Mouse (Mus musculus): ENCODE data around the gene Serpine1. TPM values are rescaled to one million over a fixed set of nuclear protein-coding genes. Genes with fewer than 3 reads are reported as not detected.

Gene Serpine1
- total RNA-seq, 2 experiments from 2014 or later: 18.3 to 27.6 TPM

DNA sequence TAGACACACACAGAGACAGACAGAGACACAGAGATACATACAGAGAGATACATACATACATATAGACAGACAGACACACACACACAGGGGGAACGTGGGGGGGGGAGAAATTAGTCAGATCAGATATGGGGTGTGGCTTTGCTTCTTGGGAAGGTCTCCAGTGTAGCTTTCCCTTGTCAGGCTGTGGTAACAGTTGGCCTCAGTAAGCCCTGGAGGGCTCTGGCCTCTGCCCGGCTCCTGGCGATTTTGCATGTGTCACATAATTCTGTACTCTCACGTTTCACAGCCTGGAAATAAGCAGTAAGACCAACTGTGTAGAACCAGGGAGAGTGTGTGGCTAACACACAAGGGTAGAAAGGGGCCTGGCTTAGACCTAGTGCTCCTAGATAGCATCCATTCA, 28.6 kb upstream of the Serpine1 start:
- intact Hi-C loops (cut with DNase I): loop anchor here (10.0 kb wide), 1 partner anchor 166 kb away; no protein-coding TSS in a partner anchor

DNA sequence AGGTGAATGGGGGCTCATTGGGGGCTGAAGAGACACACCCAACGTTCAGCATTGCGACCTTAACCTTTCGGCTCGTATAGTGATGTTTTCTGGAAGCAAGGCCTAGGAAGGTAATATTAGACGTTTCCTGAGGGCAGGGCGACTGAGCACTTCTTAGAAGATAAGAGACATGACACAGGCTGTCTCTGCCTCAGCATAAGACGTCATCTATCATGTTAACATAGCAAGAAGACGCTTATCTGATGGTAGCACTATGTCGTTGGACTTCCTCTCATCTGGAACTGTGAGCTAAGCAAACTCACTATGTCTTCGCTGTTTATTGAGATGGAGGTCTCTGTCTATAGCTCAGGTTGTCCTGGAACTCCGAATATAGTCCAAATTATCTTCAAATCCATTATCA, 26.4 kb upstream of the Serpine1 start:
- no peak for DNase-seq (ENCODE audit: low spot score)
- intact Hi-C loops (cut with DNase I): no loop called here

More for the DNA sequence above, 28.6 kb upstream of the Serpine1 start:
- DNase-seq (ENCODE audit: low spot score): no peak

DNA sequence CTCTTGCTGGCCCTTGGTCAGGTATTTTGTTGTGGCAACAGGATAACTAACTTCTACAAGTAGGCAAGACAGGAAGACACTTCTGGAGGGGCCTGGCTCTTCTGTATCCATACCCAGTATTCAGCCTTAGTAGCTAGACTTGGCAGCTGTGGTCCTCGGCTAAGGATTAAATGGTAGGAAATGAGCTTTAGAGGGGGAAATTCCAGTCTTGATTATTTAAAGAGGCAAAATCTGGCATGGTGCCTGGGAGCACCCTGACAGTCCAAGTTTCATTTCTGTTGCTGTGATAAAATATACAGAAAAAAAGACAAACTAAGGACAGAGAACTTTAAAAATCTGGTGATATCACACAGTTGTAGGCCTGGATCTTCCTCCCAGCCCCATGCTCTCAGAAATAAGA, 24.0 kb upstream of the Serpine1 start:
- intact Hi-C loops (cut with DNase I): no loop called here
- DNase-seq (ENCODE audit: low spot score): no peak

DNA sequence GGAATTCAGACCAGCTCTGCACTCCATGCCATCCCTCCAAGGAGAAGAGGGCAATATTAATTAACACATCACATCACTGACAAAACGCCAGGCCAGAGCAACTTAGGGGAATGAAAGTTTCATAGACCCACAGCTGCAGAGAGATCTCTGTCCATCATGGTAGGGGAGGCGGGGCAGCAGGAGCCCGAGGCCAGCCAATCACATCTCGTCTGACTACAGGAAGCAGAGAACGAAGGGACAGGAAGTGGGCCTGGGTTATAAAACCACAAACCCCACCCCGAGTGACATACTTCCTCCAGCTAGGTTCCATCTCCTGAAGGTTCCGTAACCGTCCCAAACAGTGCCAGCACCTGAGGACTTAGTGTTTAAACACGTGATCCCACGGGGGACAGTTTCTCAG, 23.1 kb upstream of the Serpine1 start:
- intact Hi-C loops (cut with DNase I): no loop called here
- no peak for DNase-seq (ENCODE audit: low spot score)

DNA sequence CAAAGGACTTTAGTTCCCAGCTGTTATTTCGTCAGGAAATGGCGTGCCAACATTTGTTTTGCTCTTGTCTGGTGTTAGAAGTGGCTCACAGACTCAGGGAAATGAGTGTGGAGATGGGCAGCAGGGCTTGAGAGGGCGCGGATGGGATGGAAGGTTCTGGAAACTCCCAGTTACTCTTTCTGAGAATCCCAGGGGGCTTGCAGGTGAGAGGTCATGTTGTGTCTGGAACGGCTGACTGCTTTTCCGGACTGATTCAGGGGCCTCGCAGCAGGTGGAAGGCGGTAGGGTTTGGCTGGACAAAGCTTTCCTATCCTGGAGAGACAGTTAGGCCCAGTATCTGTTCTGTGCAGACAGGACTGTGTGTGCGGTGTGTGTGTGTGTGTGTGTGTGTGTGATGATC, 21.7 kb upstream of the Serpine1 start:
- no peak for DNase-seq (ENCODE audit: low spot score)
- intact Hi-C loops (cut with DNase I): no loop called here

DNA sequence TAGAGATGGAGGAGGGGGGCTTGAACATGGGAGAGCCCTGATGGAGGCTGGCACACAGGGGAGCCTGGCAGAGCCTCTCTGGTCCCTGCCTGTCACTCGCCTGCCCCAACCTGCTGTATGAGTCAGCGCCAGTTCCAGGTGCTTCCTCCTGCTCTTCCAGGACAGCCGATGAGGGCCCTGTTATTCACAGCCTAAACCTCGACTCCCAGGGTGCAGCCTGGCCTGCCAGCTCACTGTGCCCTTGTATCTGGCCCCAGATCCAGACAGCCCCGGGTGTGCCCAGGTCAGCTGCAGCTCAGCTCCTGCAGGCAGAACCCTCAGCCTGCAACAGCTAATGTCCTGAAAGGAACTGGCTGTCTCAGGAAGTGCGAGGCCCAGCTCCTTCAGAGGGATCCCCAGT, 19.5 kb upstream of the Serpine1 start:
- intact Hi-C loops (cut with DNase I): no loop called here
- no peak for DNase-seq (ENCODE audit: low spot score)

DNA sequence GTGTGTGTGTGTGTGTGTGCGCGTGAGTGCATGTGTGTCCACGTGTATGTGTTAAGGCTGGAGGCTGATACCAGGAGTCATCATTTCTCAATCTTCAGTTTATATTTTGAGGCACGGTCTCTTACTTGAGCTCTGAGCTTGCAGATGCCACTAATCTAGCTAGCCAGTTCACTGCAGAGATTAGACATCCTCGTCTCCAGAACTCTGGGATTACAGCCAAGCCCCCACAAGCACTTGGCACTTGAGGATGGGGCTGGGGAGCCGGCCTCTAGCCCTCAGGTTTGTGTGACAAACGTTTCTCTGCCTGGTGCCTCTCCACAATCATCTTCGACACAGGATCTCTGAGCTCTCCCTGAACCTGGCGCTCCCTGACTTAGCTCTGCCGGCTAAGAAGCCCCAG, 18.8 kb upstream of the Serpine1 start:
- intact Hi-C loops (cut with DNase I): no loop called here
- DNase-seq (ENCODE audit: low spot score): no peak

DNA sequence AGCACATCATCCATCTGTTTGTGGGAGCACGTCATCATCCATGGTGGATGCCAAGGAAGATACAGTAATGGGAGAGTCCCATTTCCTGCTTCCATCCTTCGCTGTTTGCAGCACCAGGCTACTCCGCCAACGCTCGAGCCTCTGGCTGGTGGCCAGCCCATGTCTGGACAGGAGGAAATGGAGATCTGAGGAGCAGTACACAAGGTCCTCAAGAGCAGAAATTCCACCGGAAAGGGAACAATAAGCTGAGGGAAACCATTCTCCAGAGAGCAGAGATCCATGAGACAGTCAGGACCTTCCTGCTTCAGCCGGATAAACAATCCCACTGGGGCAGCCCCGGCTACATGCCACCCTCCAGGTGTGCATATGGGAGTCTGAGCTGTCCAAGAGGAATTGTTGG, 15.3 kb upstream of the Serpine1 start:
- intact Hi-C loops (cut with DNase I): no loop called here
- peak; percentile 66 for DNase-seq (ENCODE audit: low spot score)

DNA sequence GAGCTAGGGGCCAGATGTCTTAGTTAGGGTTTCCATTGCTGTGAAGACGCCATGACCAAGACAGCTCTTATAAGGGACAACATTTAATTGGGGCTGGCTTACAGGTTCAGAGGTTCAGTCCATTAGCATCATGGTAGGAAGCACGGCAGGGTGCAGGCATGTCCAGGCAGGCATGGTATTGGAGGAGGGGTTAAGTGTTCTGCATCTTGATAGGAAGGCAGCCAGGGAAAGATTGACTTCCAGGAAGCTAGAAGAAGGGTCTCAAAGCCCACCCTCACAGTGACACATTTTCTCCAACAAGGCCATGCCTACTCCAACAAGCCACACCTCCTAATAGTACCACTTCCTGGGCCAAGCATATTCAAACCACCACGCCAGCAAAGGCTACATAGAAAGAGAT, 13.7 kb upstream of the Serpine1 start:
- intact Hi-C loops (cut with DNase I): no loop called here
- DNase-seq (ENCODE audit: low spot score): no peak

DNA sequence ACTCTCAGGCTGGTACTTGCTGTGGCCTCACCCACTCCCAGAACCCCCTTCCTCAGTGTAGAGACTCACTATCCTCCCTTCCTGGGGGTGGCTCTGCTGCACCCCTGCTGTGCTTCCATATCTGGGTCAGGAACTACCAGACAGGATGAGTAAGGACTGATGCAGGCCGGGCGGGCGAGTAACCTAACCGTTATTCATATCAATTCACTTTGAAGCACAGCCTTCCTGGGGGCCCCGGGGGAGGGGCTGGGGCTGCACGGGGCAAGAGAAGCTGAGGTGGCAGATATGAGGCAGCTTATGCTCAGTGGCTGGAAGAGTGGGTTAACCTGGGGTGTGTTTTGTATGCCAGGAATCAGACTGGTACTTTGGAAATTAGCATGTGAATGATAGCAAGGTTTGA, 13.0 kb upstream of the Serpine1 start:
- intact Hi-C loops (cut with DNase I): no loop called here

DNA sequence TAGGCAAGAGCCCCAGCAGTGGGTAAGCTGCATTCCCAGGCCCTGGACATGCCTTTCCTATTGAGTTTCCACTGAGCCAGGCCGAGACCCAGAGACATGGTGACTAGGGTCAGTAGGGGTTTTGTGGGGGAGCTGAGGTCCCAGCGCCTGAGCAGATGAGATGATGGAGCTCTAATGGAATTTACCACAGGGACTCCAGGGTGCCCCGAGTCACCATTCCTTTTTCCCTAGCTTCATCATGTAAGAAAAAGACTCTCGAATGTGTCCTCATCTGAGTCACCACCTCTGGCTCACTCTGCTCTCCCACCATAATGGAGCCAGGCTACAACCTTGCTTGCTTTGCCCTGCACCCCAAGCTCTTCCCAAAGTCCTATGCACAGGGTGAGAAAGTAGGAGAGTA, 11.0 kb upstream of the Serpine1 start:
- no peak for DNase-seq (ENCODE audit: low spot score)
- intact Hi-C loops (cut with DNase I): no loop called here

More for the DNA sequence above, 13.0 kb upstream of the Serpine1 start:
- DNase-seq (ENCODE audit: low spot score): no peak

DNA sequence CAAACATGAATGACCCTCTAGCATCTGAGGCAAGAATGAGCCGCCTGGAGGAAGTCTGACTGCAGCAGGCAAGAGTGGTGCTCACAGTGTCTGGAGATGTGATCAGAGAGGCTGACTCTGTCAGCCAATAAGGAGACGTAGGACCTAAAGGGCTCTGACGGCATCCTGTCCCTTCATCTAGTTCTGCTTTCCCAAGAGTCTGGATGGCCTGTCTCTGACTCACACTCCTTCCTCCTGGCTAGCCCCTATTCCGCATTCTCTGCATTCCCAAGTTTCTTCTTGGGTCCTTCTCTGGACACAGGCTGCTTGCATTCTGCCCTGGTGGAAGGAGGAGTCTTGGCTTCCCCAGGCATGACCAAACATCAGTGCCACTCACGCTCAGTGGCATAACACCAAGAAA, 7.8 kb upstream of the Serpine1 start:
- intact Hi-C loops (cut with DNase I): no loop called here
- DNase-seq (ENCODE audit: low spot score): peak; percentile 30

DNA sequence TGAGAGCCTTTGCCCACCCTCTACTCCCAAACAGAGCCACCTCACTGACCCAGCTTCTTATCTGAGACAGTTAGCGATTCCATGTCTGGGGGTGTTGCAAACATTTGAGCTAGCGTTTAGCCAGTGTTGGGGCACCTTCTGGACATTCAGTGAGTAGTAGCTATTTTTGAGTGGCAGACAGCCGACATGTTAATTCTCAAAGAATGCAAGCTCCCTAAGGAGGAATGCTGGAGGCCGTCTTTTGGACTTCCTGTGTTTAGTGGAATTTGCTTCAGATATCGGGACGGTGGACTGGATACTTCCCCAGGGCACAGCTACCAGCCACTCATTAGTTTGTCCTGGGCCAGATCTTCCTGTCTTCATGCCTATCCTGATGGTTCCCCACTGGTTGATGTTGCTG, 6.5 kb upstream of the Serpine1 start:
- intact Hi-C loops (cut with DNase I): no loop called here
- DNase-seq (ENCODE audit: low spot score): no peak

DNA sequence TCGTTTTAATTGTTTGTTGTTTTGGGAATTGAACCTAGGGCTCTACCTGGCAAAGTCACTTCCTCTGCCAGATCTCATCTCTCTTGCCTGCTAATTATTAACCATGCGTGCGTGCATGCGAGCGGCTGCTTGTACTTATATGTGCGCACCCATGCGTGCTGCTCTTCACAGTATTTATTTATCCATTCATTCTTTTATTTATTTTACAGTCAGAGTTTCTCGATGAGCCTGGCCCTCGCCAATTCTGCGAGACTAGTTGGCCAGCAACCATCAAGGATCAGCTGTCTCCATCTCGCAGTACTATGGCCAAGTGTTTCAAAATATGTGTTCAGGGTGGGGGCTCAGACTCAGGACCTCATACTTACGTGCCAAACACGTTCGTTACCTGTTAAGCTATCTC, 6.0 kb upstream of the Serpine1 start:
- no peak for DNase-seq (ENCODE audit: low spot score)
- intact Hi-C loops (cut with DNase I): no loop called here

DNA sequence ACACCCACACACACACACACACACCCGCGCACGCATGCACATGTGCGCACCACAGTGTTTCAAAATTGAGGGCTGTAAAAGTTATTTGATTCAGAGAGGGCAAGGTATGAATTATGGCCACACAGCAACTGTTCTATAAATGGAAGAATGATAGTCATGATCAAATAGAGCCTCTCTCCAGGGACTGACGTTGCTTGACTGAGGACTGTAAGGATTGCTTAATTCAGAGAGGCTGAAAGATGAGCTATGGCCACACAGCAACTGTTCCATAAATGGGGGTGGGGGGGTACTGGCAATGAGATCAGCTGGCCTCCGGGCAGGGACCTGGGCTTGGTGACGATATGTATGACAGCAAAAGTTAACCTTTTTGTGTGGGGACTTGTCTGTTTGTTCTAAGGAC, 5.1 kb upstream of the Serpine1 start:
- no peak for DNase-seq (ENCODE audit: low spot score)
- intact Hi-C loops (cut with DNase I): no loop called here

DNA sequence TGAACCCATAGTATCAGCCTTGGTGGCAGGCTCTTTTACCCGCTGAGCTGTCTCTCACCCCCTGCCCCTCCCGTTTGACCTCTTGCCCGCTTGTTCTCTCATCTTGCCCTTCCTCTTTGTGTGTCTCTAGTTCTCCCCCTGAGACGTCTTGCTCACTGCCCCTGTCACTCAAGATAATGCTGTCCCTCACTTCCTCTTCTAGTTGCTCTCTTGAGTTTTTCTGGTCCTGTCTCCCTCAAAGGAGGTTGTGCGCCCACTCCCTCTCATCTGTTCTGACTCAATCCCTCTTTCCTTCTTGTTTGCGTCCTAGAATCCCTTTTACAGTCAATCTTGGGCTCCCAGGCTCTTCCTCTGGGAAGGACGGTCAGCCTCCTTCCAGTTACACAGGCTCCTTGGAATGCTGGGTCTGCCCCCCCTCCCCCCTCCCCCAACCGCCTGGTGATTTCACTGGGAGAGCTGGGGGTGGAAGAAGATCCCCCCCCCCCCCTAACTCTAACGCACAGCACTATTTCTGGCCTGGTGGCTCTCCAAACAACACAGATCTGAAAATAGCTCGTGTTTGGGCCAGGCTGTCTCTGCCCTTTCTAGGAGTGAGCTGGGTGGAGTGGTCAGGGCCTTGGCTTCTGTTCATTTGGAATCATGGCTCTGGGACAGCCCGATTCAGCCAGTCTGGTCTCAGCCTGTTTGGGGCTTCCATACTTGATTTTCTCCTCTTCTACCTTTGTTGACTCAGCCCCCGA, 4.3 kb upstream of the Serpine1 start:
- DNase-seq (ENCODE audit: low spot score): peak; percentile 55
- intact Hi-C loops (cut with DNase I): no loop called here

DNA sequence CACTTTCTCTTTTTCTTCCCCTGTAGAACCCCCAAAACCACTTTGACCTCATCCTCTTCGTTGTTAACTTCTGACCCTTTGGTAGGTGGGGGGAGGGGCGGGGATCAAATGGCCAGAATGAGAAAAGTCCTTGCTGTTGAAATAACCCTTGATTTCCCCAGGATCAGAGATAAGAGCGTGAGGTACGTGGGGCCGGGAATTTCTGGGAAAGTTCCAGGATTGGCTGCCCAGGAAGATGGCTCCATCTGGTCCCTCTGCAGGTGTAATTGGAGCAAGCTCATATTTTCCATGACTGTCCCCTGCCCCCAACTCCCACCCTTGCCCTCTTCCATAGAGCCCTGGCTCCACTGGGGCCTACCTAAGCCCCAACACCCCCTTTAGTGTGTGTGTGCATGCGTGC, 3.7 kb upstream of the Serpine1 start:
- no peak for DNase-seq (ENCODE audit: low spot score)
- intact Hi-C loops (cut with DNase I): no loop called here

DNA sequence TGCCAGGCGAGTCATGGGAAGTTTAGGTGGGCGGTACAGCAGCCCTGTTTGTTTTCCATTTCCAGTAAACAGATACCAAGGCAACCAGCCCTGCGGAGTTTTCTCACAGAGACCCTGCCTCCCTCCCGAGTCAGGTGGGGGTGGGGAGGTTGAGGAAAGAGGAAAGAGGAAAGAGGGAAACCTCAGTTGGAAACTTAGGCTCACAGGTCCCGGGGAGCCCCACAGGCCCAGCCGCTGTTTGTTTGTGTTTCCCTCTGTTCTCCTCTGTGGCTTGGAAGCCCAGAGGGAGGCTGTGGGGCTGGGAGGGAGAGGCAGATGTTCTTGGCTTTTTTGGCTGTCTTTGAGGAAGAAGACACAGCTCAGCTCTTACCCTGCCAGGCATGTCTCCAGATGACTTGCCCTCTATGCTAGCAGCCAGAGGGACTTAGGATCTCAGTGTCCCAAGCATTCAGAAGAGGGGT, 2.2 kb upstream of the Serpine1 start:
- intact Hi-C loops (cut with DNase I): no loop called here
- DNase-seq (ENCODE audit: low spot score): peak; percentile 41

DNA sequence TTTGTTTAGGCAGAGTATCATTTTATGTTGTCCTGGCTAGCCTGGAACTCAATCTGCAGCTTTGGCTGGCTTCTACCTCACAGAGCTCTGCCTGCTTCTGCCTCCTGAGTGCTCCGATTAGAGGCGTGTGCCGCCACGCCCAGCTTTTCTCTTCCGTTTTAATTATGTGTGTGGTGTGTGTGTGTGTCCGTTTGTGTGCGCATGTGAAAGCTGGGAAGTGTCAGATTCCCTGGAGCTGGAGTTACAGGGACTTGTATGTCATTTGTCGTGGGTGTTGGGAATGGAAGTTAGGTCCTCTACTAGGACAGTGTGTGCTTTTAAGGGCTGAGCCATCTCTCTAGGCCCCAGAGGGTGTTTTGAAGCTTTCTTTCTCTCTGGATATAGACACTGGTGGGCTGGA, 1.1 kb upstream of the Serpine1 start:
- intact Hi-C loops (cut with DNase I): no loop called here
- DNase-seq (ENCODE audit: low spot score): no peak

DNA sequence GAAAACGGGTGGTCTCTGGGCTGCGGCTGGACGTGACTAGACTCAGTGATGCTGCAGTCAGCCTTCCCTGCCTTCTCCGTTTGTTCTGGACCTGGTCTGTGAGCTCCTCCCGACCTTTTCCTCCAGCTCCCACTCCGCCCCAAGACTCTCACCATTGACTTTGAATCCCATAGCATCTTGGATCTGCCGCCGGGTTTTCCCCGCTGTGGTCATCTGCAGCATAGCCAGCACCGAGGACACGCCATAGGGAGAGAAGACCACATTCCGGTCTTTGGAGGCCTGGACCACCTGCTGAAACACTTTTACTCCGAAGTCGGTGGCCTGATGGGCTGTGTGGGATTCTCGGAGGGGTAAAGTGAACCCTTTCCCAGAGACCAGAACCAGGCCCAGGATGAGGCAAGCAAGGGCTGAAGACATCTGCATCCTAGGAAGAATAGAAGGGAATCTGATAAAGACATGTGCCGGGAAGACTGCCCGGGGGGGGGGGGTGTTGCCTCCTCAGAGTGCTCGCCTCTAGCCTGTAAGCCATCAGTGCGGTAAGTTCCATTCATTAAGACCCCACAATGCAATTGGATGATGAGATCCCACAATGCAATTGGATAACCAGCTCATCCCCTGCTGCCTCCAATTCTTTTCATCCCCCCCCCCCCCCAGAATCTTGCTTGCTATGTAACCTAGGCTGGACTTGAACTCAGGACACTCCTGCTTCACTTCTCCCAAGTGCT, 1.0 kb downstream of the Serpine1 start:
- DNase-seq (ENCODE audit: low spot score): no peak
- intact Hi-C loops (cut with DNase I): no loop called here

DNA sequence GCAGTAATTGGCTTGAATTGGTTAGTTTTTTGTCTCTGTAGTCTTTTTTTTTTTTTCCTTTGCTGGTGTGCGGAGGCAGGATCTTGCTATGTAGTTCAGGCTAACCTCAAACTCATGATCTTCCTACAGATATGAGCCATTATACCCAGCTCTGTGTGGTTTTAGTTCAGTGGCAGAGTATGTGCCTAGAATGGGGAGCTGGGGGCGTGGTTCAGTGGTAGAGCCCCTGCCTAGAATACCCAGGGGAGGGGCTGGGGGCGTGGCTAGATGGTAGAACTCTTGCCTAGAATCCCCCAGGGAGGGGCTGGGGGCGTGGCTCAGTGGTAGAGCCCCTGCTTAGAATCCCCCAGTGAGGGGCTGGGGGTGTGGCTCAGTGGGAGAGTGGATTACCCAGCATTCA, 3.4 kb downstream of the Serpine1 start:
- DNase-seq (ENCODE audit: low spot score): no peak
- intact Hi-C loops (cut with DNase I): no loop called here

DNA sequence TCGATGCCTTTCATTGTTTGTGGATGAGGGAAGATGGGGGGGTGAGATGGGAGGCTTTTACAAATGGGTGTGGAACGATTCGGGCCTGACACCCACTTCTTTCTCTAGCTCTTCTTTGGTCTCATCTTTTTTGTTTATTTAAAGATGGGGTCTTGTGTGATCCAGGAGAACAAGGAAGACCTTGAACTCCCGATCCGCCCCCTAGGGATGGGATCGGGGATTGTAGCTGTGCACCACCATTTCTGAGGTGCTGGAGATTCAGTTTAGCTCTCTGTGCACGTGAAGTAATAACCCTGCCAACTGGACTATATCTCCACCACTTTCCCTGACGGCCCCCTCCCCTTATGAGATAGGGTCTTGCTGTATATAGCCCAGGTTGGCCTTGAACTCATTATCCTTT, 6.1 kb downstream of the Serpine1 start:
- no peak for DNase-seq (ENCODE audit: low spot score)
- intact Hi-C loops (cut with DNase I): no loop called here

Data from heart, postnatal 25 days (tissue).